Mouse (Mus musculus) heart, postnatal 0 days (tissue): Measurements from ENCODE around the gene Setd5. TPM values are rescaled to one million over a fixed set of nuclear protein-coding genes. Genes with fewer than 3 reads are reported as not detected.
A peak's percentile ranks its signal among the peaks of the same experiment; 100 is the strongest.

Experiments
- ATAC-seq: fragments of 200-750 bp; cut with Nextera tagmentation; 2 replicates; pipeline ENCODE4 v1.8.0; 2017; ENCODE audit warnings: low read depth, moderate number of reproducible peaks, moderate library complexity; ENCODE audit not compliant: insufficient read depth
- DNase-seq: peaks from one replicate; pipeline ENCODE4 v3.0.0-alpha.2; 2016; ENCODE audit warnings: low spot score
- H3K27ac ChIP-seq: fragments of 300-500 bp; sonication (generic); 2 replicates; pipeline ENCODE4 v1.5.1; 2014; ENCODE audit warnings: low read depth, mild to moderate bottlenecking
- H3K27me3 ChIP-seq: fragments of 300-500 bp; sonication (generic); 2 replicates; pipeline ENCODE4 v1.6.1; 2014; ENCODE audit warnings: low read length, mixed read lengths; ENCODE audit not compliant: control insufficient read depth, insufficient read depth
- H3K36me3 ChIP-seq: fragments of 300-500 bp; sonication (generic); replicated peaks from 2 replicates; pipeline ENCODE4 v1.6.1; 2014; ENCODE audit warnings: low read length, mixed read lengths; ENCODE audit not compliant: control insufficient read depth, insufficient read depth
- H3K4me1 ChIP-seq: fragments of 300-500 bp; sonication (generic); 2 replicates; pipeline ENCODE4 v1.6.1; 2014; ENCODE audit warnings: antibody characterized with exemption; ENCODE audit not compliant: control insufficient read depth, insufficient read depth
- H3K4me2 ChIP-seq: fragments of 300-500 bp; sonication (generic); 2 replicates; pipeline ENCODE4 v1.6.1; 2014; ENCODE audit warnings: low read depth, mild to moderate bottlenecking, low read length, moderate library complexity
- H3K4me3 ChIP-seq: fragments of 300-500 bp; sonication (generic); 2 replicates; pipeline ENCODE4 v1.5.1; 2014; ENCODE audit warnings: low read depth, low read length
- H3K9ac ChIP-seq: fragments of 300-500 bp; sonication (generic); replicated peaks from 2 replicates; pipeline ENCODE4 v1.6.1; 2014; ENCODE audit warnings: low read depth, low read length, mixed read lengths
- H3K9me3 ChIP-seq: fragments of 300-500 bp; sonication (generic); replicated peaks from 2 replicates; pipeline ENCODE4 v1.6.1; 2016; ENCODE audit warnings: low read length; ENCODE audit not compliant: control insufficient read depth
- CTCF ChIP-seq: IDR thresholded peaks from 2 replicates; pipeline ENCODE4 v1.5.1; 2016; ENCODE audit warnings: antibody characterized with exemption, control low read depth, low read depth
- EP300 ChIP-seq: IDR thresholded peaks from 2 replicates; pipeline ENCODE4 v1.6.1; 2016; ENCODE audit warnings: antibody characterized with exemption, low read depth
- WGBS: fragments of 180-500 bp; shearing (Covaris S2); extraction: QIAGEN DNeasy Blood & Tissue Kit; methylation state at CpG from one replicate; pipeline ENCODE4 v1.1.7; 2014; 5-methylcytosine and 5-hydroxymethylcytosine counted together
- polyA plus RNA-seq: library from polyadenylated mRNA; unstranded; fragments of >200 nt; fragmentation: Nextera tagmentation; extraction: Ambion mirVana; gene quantifications from 2 replicates; pipeline ENCODE4 v1.2.1, GENCODE M21; 2015
- total RNA-seq: library from RNA; depleted of rRNA; stranded (reverse); fragments of >200 nt; gene quantifications from 2 replicates; pipeline ENCODE4 v1.2.3, GENCODE M21; 2014; ENCODE audit warnings: low replicate concordance; rRNA removed

Gene Setd5
- total RNA-seq (55.0 and 62.3 TPM in 2 replicates), polyA plus RNA-seq (27.5 and 28.1 TPM in 2 replicates)

GRCm38 (mm10) chr6:113076686-113077516 lies at the start of gene Setd5:
Setd5 (plus strand) TSS chr6:113077365.
- H3K27ac ChIP-seq: peak within 1 kb of the TSS; percentile 100
- H3K4me3 ChIP-seq: peak within 1 kb of the TSS; percentile 78
- H3K9me3 ChIP-seq: no peaks in the 10 kb centered on the region
- 1% methylated on average over 57 of the region's 91 CpGs for WGBS
- H3K36me3 ChIP-seq: no peaks in the 10 kb centered on the region
- DNase-seq (peak; percentile 95), ATAC-seq (peak; percentile 87)
- TF ChIP-seq CTCF (no peak), EP300 (peak; percentile 44)
- H3K4me1 ChIP-seq: peaks cover 30% of the 10 kb centered on the region; the same call in 1 of the 2 replicates
- H3K4me2 ChIP-seq: peak within 1 kb of the TSS; percentile 92
- no peaks in the 10 kb centered on the region for H3K27me3 ChIP-seq
- H3K9ac ChIP-seq: peak within 1 kb of the TSS; percentile 99

DNA sequence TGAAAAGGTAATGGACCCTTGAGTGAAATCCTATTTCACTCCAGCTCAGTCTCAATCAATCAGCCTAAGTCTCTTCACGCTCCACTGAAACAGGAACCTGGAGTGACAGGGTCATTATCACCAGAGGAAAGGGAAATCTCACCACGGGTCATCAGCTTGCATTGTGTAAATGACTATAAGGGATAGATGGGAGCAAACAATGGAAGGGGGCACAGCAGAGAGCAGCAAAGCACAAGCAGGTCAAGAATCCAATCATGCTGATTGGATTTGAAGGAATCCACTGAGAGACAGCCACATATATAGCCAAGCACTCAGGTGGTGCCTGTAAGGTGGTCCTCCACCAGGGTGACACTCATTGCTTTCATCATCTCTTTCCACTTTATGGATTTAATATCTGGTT lies 49.7 kb upstream of the Setd5 start:
- H3K9me3 ChIP-seq: no peaks in the 10 kb centered on the region
- H3K9ac ChIP-seq: no peak overlapping the region
- no peaks in the 10 kb centered on the region for H3K27me3 ChIP-seq
- no peak overlapping the region for H3K27ac ChIP-seq
- TF ChIP-seq CTCF: no peak
- TF ChIP-seq EP300: no peak
- ATAC-seq (no peak), DNase-seq (no peak)
- no peaks in the 10 kb centered on the region for H3K4me1 ChIP-seq
- no peaks in the 10 kb centered on the region for H3K36me3 ChIP-seq
- no peak overlapping the region for H3K4me3 ChIP-seq
- 27% methylated on average over 2 of the region's 2 CpGs for WGBS
- no peak overlapping the region for H3K4me2 ChIP-seq

- H3K9ac ChIP-seq: no peak overlapping the region
- no peaks in the 10 kb centered on the region for H3K9me3 ChIP-seq
- H3K27me3 ChIP-seq: no peaks in the 10 kb centered on the region
- H3K4me2 ChIP-seq: no peak overlapping the region
- ATAC-seq (no peak), DNase-seq (no peak)
- H3K36me3 ChIP-seq: no peaks in the 10 kb centered on the region
- no peak overlapping the region for H3K4me3 ChIP-seq
- no peak for TF ChIP-seq EP300
- no peaks in the 10 kb centered on the region for H3K4me1 ChIP-seq
- no peak overlapping the region for H3K27ac ChIP-seq
- WGBS: 40% methylated on average over 3 of the region's 3 CpGs
Measured at GRCm38 (mm10) chr6:113029006-113029405, 48.2 kb upstream of the Setd5 start.

GRCm38 (mm10) chr6:113030553-113030952 lies 46.6 kb upstream of the Setd5 start:
- Histone ChIP-seq H3K27me3 (no peaks in the 10 kb centered on the region), H3K4me3 (no peak overlapping the region), H3K9ac (no peak overlapping the region), H3K27ac (no peak overlapping the region), H3K36me3 (no peaks in the 10 kb centered on the region), H3K4me2 (no peak overlapping the region), H3K4me1 (no peaks in the 10 kb centered on the region), H3K9me3 (no peaks in the 10 kb centered on the region)
- WGBS: 73% methylated on average over 3 of the region's 3 CpGs
- no peak for TF ChIP-seq CTCF
- no peak for TF ChIP-seq EP300
- DNase-seq: no peak
- ATAC-seq: no peak

- Histone ChIP-seq H3K27ac (no peak overlapping the region), H3K36me3 (no peaks in the 10 kb centered on the region), H3K4me2 (no peak overlapping the region), H3K9me3 (no peaks in the 10 kb centered on the region), H3K4me3 (no peak overlapping the region), H3K4me1 (no peaks in the 10 kb centered on the region), H3K9ac (no peak overlapping the region), H3K27me3 (no peaks in the 10 kb centered on the region)
- no peak for ATAC-seq
- TF ChIP-seq CTCF: no peak
- TF ChIP-seq EP300: no peak
- WGBS: 66% methylated on average over 10 of the region's 10 CpGs
- DNase-seq: no peak
Measured at GRCm38 (mm10) chr6:113030970-113031660, 46.0 kb upstream of the Setd5 start.
